Mouse (Mus musculus) right cerebral cortex, postnatal 25 days (tissue): Measurements from ENCODE around the gene Nxph3.

Source experiments
- DNase-seq: peaks from one replicate; pipeline ENCODE4 v3.0.0; 2022

Nxph3 gene

DNA sequence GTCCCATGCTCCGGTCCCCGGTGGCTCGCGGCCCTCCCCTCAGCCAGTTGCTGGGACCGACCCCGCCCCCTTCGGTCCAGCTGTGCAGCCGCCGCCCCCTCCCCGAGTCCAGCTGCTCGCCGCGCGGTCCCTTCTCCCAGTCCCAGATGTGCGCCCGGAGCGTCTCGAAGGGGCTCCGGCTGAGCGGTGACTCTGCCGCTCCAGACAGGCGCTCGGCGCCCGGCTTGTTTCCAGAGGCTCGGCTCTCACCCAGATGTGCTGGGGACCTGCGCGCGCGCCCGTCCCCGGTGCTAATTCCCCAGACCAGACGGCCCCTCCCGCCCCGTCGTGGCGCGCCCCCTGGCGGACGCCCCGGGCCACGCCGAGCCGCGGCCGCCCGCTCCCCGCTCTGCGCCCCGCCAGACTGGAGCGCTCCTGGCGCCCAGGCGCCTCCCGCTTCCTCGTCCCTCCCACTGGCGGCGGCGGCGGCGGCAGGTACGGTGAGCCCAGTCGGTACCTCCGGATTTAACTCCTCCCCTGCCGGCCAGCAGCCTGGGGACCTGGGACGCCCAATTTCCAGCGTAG is at the start of gene Nxph3:
Nxph3 (minus strand) TSS at position 273 of the 564 bp plus-strand sequence.
- DNase-seq = peak; percentile 79

GRCm38 (mm10) chr11:95563849-95564248 is 49.5 kb upstream of the Nxph3 start:
- no peak for DNase-seq

- DNase-seq = no peak
Measured at GRCm38 (mm10) chr11:95560773-95561172, 46.4 kb upstream of the Nxph3 start.

- DNase-seq = no peak
Measured at GRCm38 (mm10) chr11:95559761-95560160, 45.4 kb upstream of the Nxph3 start.

DNA sequence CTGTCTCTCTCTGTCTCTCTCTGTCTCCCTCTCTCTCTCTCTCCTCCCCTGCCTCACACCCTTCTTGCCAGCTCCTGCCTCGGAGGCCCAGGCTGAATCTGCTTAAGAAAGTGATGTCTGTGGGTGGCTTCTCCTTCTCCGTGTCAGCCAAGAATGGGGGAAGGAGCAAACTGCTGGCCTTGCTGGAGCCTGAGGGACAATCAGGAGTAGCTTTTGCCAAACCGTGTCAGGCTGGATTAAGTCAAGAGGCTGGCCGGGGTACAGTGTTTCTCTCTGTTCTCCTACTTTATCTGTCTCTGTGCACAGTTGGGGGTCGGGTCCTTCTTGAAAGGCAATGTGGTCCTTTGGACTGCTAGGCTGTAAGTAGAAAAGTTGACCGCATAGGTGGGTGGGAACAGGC is 43.3 kb upstream of the Nxph3 start:
- DNase-seq = no peak

DNA sequence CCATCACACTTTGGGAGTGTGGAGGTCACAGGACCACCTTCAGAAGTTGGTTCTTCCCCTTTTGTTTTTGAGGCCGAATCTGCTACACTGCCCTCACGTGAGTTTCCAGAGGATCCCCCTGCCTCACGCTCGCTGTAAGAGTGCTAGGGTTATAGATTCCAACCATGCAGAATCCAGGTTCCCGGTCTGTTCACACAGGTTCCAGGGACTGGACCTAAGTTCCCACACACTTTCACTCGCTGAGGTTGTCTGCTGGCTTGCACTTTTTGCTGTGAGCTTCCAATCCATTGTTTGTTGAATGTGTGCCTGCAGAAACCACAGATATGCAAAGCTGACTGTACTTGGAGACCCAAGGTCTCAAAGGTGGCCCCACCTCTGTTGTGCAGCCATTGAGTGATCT is 42.7 kb upstream of the Nxph3 start:
- DNase-seq = no peak

- DNase-seq = no peak
Measured at GRCm38 (mm10) chr11:95555279-95555678, 40.9 kb upstream of the Nxph3 start.

GRCm38 (mm10) chr11:95550301-95551021 is 36.1 kb upstream of the Nxph3 start:
- DNase-seq = no peak

DNA sequence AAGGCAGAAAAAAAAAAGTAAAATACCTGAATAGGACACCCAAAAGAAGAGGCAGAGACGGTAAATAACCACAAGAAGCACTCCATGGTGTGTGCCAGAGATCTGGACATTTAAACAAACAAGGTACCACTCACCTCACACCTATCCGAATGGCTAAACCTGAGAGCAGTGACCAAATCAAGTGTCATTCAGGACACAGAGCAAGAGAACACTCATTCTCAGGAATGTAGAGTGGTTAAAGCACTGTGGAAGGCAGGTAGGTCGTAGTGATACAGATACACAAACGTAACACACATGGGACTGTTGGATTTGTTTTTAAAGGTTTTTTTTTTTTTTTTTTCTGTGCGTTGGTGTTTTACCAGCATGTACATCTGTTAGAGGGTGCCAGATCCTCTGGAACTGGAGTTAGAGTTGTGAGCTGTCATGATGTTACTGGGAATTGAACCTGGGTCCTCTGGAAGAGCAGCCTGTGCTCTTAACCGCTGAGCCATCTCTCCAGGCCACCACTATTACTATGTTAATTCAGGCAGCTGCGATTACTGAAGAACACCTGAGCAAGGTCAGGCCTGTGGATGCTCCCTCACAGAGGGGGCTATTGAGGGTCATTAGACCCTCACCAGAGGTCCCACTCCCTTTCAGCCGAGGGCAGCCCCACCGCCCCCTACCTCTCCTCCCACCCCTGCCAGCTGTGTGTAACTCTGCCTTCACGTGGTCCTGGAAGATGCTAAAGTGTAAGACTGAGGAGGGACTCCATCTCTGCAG is 31.8 kb upstream of the Nxph3 start:
- DNase-seq = no peak

GRCm38 (mm10) chr11:95544546-95545327 is 30.4 kb upstream of the Nxph3 start:
- DNase-seq = no peak

- DNase-seq = no peak
Measured at GRCm38 (mm10) chr11:95540637-95541385, 26.4 kb upstream of the Nxph3 start.

- no peak for DNase-seq
Measured at GRCm38 (mm10) chr11:95538378-95539104, 24.2 kb upstream of the Nxph3 start.

DNA sequence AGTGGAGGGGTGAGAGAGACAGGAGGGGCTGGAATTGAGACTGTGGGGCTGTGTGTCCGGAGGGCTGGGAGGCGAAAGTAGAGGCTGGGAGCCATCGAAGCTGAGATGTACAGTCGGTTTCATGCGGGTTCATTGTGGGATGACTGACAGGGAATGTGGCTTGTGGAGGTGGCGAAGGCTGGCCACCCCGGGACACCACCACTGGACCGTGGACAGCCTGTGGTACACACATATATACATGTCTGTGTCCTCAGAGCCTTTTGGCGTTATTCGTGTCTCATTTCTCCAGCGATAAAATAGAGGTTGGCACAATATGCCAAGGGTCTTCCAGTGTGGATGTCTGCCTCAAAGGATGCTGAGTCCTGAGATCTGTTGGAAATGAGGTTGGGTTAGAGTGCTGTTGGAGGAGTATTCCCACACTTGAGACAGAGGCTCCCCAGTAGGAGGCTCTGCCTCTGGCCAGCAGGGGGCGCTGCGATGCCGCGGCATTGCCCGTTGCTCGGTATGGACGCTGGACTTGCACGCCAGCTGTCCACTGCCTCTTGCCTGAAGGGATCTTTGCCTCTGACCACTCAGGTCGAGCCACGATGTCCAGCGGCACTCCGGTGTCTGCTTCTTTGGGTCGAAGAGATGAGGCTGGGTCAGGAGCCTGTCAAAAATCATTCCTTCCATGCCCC is 19.3 kb upstream of the Nxph3 start:
- peak; percentile 85 for DNase-seq

DNA sequence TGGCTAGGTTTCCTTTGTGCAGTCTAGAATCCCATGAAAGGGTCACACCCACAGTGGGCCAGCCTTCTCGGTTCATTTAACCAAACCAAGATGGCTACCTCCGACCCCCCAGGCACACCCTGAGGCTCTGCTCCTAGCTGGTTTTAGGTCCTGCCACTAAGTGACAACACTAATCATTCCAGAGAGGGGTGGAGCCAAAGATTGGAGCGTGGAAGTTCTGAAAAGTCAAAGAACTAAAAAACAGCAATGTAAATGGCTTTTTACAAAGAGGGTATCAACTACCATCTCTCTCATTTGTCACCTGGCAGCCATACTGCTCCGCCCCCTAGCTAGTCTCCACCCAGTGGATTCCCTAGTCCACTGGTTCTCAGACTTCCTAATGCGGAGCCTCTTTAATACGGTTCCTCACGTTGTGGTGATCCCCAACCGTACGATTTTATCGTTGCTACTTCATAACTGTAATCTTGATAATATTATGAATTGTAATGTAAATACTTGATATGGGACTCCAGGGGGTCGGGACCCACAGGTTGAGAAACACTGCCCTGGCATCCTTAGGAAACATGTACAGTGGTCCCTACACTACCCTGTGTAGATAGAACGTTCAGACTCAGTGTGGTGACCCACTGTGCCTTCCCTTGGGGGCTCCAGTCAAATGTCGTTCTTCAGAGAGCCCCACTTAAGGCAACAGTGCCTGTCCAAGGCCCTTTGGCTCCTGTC is 18.1 kb upstream of the Nxph3 start:
- DNase-seq = no peak

DNA sequence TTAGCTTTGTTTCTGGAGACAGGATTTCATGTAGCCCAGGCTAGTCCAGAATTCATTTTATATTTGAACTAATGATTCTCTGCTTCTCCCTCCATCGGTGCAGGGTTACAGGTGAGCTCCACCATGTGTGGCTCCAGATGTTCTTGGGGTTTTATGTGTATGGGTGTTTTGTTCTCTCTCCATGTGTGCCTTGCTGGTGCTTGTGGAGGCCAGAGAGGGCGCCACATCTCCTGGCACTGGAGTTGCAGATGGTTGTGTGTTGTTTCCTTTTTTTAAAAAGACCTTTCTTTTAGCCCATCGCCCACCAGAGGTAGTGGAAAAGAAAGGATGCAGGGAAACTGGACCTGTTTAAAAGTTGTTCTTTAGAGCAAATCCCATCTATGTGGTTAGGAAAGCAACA is 13.9 kb upstream of the Nxph3 start:
- DNase-seq = no peak

GRCm38 (mm10) chr11:95527307-95527706 is 12.9 kb upstream of the Nxph3 start:
- no peak for DNase-seq

DNA sequence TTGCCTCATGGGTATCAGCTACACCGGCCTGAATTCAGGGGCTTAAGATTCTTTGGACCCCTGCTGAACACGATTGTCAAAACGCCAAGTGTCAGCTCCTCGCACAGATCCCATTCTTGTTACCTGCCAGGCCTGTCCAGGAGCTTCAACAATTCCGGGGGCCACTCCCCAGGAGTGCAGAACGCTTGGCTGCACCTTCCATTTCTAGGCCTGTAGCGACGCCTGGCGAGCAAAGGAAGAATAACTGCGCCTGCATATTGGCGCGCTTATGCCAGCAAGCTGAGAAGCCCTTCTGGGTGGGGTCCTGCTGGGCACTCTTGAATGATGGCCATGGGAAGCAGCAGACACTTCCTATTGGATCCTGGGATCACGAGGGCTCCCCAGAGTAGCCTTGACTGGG is 7.2 kb upstream of the Nxph3 start:
- peak; percentile 65 for DNase-seq

DNA sequence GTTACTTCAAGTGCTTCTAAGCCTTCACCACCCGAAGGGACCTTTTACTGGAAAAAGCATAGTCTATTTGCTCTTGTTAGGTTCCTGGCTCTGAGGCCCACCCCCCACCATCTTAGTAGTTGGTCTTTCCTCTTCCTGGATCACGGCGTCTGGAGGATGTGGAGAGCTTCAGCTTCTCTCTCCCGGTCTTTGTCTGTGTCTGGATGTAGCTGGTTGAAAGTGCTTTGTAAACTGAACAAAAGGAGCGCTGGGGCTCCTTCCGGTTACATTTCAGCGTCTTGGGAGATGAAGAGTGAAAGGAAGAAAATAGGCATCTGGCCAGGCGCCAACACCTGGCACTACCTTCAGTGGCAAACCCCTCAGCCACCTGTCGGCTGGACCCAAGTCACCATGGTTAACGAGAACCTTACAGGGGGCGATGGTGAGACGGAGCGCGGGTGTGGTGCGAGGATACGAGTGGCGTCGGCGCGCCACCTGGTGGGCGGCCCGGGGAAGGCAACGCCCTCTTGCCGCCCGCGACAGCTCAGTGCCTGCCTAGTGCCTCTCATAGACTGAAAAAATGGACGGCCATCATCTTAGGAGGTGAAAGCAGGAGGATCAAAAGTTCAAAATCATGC is 6.2 kb upstream of the Nxph3 start:
- peak; percentile 87 for DNase-seq

GRCm38 (mm10) chr11:95519996-95520395 is 5.6 kb upstream of the Nxph3 start:
- DNase-seq = no peak

- no peak for DNase-seq
Measured at GRCm38 (mm10) chr11:95519299-95519698, 4.9 kb upstream of the Nxph3 start.
